Mouse (Mus musculus): ENCODE data around the gene Ly6c2. TPM values are rescaled to one million over a fixed set of nuclear protein-coding genes. Genes with fewer than 3 reads are reported as not detected.

Gene Ly6c2
- 152 TPM for polyA plus RNA-seq (2015; fragmentation: Illumina TruSeq; extraction: RNeasy Lipid Tissue Mini Kit (QIAGEN cat#74804); ENCODE audit: insufficient read depth, low replicate concordance)

DNA sequence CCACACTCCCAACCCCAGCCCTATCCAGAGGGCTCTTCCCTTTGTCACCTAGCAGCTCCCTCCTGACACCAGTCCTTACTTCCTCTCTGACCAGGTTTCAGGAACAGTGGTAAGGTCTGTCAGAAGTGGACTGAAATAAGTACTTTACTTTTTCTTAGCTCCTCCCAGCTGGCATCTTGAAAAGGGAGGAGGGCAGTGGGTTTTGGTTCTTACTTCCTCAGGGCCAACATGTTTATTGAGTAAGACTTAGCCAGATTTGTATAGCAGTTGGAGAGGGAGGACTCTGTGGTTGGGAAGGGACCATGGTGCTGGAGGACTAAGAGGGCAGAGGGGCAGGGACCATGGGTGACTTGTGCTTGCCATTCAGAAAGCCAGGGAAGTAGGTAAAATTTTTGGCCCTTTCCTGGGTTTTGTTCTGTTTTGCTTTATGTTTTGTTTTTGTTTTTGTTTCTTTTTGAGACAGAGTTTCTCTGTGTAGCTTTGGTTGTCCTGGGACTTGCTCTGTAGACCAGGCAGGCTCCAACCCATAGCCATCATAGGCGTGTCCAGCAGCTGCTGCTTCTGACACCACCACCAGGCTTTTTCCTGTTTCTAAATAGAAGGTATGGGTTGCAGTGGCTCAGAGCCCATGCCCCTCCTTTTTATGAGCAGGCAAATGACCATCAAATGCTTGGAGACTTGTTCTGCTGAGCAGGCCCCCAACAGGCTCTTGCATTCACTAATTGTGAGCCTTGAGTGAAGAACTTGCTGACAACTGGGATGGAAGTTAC lies at the start of gene Ly6c2:
Gene Ly6c2 (minus strand): TSS at position 110 of the 770 bp plus-strand sequence.

DNA sequence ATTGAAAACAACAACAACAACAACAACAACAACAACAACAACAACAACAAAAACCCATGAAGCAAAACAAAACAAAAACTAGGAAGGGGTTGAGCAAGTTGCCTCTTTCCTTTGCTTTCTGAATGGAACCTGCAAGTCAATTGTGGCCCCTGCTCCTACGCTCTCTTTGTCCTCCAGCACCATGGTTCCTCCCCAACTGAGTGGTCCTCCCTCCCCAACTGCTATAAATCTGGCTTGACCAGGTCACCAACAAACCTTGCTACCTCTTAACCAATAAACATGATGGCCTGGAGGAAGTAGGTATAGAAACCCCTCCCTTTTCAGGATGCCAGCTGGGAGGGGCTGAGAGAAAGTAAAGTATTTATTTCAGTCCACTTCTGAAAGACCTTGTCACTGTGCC lies 43.2 kb upstream of the Ly6c2 start, which contains the start of gene Ly6g:
Gene Ly6g (plus strand): TSS at position 301 of the 400 bp plus-strand sequence.

Other genes with a start within 250 kb of the Ly6c2 start
- 2.2 TPM for gene 2010109I03Rik, start 214.9 kb downstream of the Ly6c2 start, polyA plus RNA-seq (2015; fragmentation: Illumina TruSeq; extraction: RNeasy Lipid Tissue Mini Kit (QIAGEN cat#74804); ENCODE audit: insufficient read depth, low replicate concordance)
- 3.6 TPM for gene Ly6i, start 128.5 kb downstream of the Ly6c2 start, polyA plus RNA-seq (2015; fragmentation: Illumina TruSeq; extraction: RNeasy Lipid Tissue Mini Kit (QIAGEN cat#74804); ENCODE audit: insufficient read depth, low replicate concordance)
- gene Ly6a, start 113.9 kb downstream of the Ly6c2 start, polyA plus RNA-seq (2015; fragmentation: Illumina TruSeq; extraction: RNeasy Lipid Tissue Mini Kit (QIAGEN cat#74804); ENCODE audit: insufficient read depth, low replicate concordance), result 516 TPM
- gene Ly6c1, start 63.1 kb downstream of the Ly6c2 start, polyA plus RNA-seq (2015; fragmentation: Illumina TruSeq; extraction: RNeasy Lipid Tissue Mini Kit (QIAGEN cat#74804); ENCODE audit: insufficient read depth, low replicate concordance), result 125 TPM
- gene Ly6g, start 43.3 kb upstream of the Ly6c2 start, polyA plus RNA-seq (2015; fragmentation: Illumina TruSeq; extraction: RNeasy Lipid Tissue Mini Kit (QIAGEN cat#74804); ENCODE audit: insufficient read depth, low replicate concordance), result 2.2 TPM
- gene BC025446, start 104.4 kb upstream of the Ly6c2 start, polyA plus RNA-seq (2015; fragmentation: Illumina TruSeq; extraction: RNeasy Lipid Tissue Mini Kit (QIAGEN cat#74804); ENCODE audit: insufficient read depth, low replicate concordance), result not detected
- not detected for gene Ly6f, start 156.5 kb upstream of the Ly6c2 start, polyA plus RNA-seq (2015; fragmentation: Illumina TruSeq; extraction: RNeasy Lipid Tissue Mini Kit (QIAGEN cat#74804); ENCODE audit: insufficient read depth, low replicate concordance)